Mouse (Mus musculus) cerebellum, adult 2 months (tissue): ENCODE measurements at regions not wholly inside any gene's neighbourhood (a gene's known extent, or its start where the extent isn't known, plus 50 kb on each side); places are given as distances from the start of the nearest gene placed in this dataset.

Experiments used
- CTCF ChIP-seq: fragments of 200-500 bp; IDR thresholded peaks from 2 replicates; pipeline ENCODE4 v1.5.1; 2011; ENCODE audit warnings: low read depth, mild to moderate bottlenecking, control low read depth, low read length, moderate library complexity, borderline replicate concordance; ENCODE audit not compliant: insufficient read depth
- POLR2A ChIP-seq: fragments of 200-500 bp; IDR thresholded peaks from 2 replicates; pipeline ENCODE4 v1.6.1; 2011; ENCODE audit warnings: low read length, control low read depth, borderline replicate concordance; ENCODE audit not compliant: insufficient read depth

GRCm38 (mm10) chr12:66130909-66131308 lies 153.3 kb downstream of the Rpl10l start:
- TF ChIP-seq CTCF (no peak), POLR2A (no peak)
